Mouse (Mus musculus): ENCODE results near the gene Nf1. TPM values are rescaled to one million over a fixed set of nuclear protein-coding genes. Genes with fewer than 3 reads are reported as not detected.

Nf1 gene
- polyA plus RNA-seq, 1 experiment from 2014 or later = 9.6 TPM

- Histone ChIP-seq H3K9ac (ENCODE audit: low read depth, low read length) (no peak overlapping the region), H3K4me2 (no peak overlapping the region), H3K4me1 (ENCODE audit: control insufficient read depth, insufficient read depth, low read length) (no peaks in the 10 kb centered on the region), H3K27ac (ENCODE audit: low read depth, low read length) (no peak overlapping the region), H3K36me3 (ENCODE audit: control insufficient read depth, insufficient read depth, low read length) (no peaks in the 10 kb centered on the region), H3K4me3 (ENCODE audit: low read depth, low read length) (no peak overlapping the region), H3K27me3 (ENCODE audit: control insufficient read depth, insufficient read depth, low read length) (no peaks in the 10 kb centered on the region), H3K9me3 (replicated peaks; ENCODE audit: control insufficient read depth, low read length) (no peaks in the 10 kb centered on the region)
- WGBS (ENCODE audit: insufficient replicate concordance) = 83% methylated on average over 2 of the region's 2 CpGs
- ATAC-seq (replicated peaks; ENCODE audit: insufficient number of reproducible peaks, low FRiP score, low TSS enrichment) = no peak
These were observed 163.4 kb downstream of the Nf1 start for GRCm38 (mm10) chr11:79502917-79503316.

GRCm38 (mm10) chr11:79503845-79504244 lies 164.4 kb downstream of the Nf1 start, which contains the start of gene Omg:
Gene Omg, minus strand, starts transcription at chr11:79504084.
- H3K9ac ChIP-seq (ENCODE audit: low read depth, low read length) = no peak within 1 kb of the TSS
- H3K27ac ChIP-seq (ENCODE audit: low read depth, low read length) = no peak within 1 kb of the TSS
- no peak within 1 kb of the TSS for H3K4me3 ChIP-seq (ENCODE audit: low read depth, low read length)
- no peaks in the 10 kb centered on the region for H3K4me1 ChIP-seq (ENCODE audit: control insufficient read depth, insufficient read depth, low read length)
- H3K36me3 ChIP-seq (ENCODE audit: control insufficient read depth, insufficient read depth, low read length) = no peaks in the 10 kb centered on the region
- ATAC-seq (replicated peaks; ENCODE audit: insufficient number of reproducible peaks, low FRiP score, low TSS enrichment) = no peak
- no peaks in the 10 kb centered on the region for H3K9me3 ChIP-seq (replicated peaks; ENCODE audit: control insufficient read depth, low read length)
- no peaks in the 10 kb centered on the region for H3K27me3 ChIP-seq (ENCODE audit: control insufficient read depth, insufficient read depth, low read length)
- 60% methylated on average over 8 of the region's 8 CpGs for WGBS (ENCODE audit: insufficient replicate concordance)
- H3K4me2 ChIP-seq = no peak within 1 kb of the TSS

- Histone ChIP-seq H3K4me2 (no peak overlapping the region), H3K27me3 (ENCODE audit: control insufficient read depth, insufficient read depth, low read length) (no peaks in the 10 kb centered on the region), H3K36me3 (ENCODE audit: control insufficient read depth, insufficient read depth, low read length) (no peaks in the 10 kb centered on the region), H3K9me3 (replicated peaks; ENCODE audit: control insufficient read depth, low read length) (no peaks in the 10 kb centered on the region), H3K9ac (ENCODE audit: low read depth, low read length) (no peak overlapping the region), H3K27ac (ENCODE audit: low read depth, low read length) (no peak overlapping the region), H3K4me3 (ENCODE audit: low read depth, low read length) (no peak overlapping the region), H3K4me1 (ENCODE audit: control insufficient read depth, insufficient read depth, low read length) (no peaks in the 10 kb centered on the region)
- no peak for ATAC-seq (replicated peaks; ENCODE audit: insufficient number of reproducible peaks, low FRiP score, low TSS enrichment)
- WGBS (ENCODE audit: insufficient replicate concordance) = 89% methylated on average over 7 of the region's 7 CpGs
These were observed 165.0 kb downstream of the Nf1 start for GRCm38 (mm10) chr11:79504506-79504905.

GRCm38 (mm10) chr11:79511970-79512369 lies 172.5 kb downstream of the Nf1 start:
- Histone ChIP-seq H3K27ac (ENCODE audit: low read depth, low read length) (no peak overlapping the region), H3K4me1 (ENCODE audit: control insufficient read depth, insufficient read depth, low read length) (no peaks in the 10 kb centered on the region), H3K9me3 (replicated peaks; ENCODE audit: control insufficient read depth, low read length) (no peaks in the 10 kb centered on the region), H3K4me3 (ENCODE audit: low read depth, low read length) (no peak overlapping the region), H3K4me2 (no peak overlapping the region), H3K9ac (ENCODE audit: low read depth, low read length) (no peak overlapping the region), H3K27me3 (ENCODE audit: control insufficient read depth, insufficient read depth, low read length) (no peaks in the 10 kb centered on the region), H3K36me3 (ENCODE audit: control insufficient read depth, insufficient read depth, low read length) (no peaks in the 10 kb centered on the region)
- 88% methylated on average over 3 of the region's 3 CpGs for WGBS (ENCODE audit: insufficient replicate concordance)
- ATAC-seq (replicated peaks; ENCODE audit: insufficient number of reproducible peaks, low FRiP score, low TSS enrichment) = no peak

- no peaks in the 10 kb centered on the region for H3K36me3 ChIP-seq (ENCODE audit: control insufficient read depth, insufficient read depth, low read length)
- no peak overlapping the region for H3K9ac ChIP-seq (ENCODE audit: low read depth, low read length)
- no peaks in the 10 kb centered on the region for H3K9me3 ChIP-seq (replicated peaks; ENCODE audit: control insufficient read depth, low read length)
- no peak overlapping the region for H3K4me2 ChIP-seq
- no peaks in the 10 kb centered on the region for H3K4me1 ChIP-seq (ENCODE audit: control insufficient read depth, insufficient read depth, low read length)
- H3K27ac ChIP-seq (ENCODE audit: low read depth, low read length) = no peak overlapping the region
- no peak for ATAC-seq (replicated peaks; ENCODE audit: insufficient number of reproducible peaks, low FRiP score, low TSS enrichment)
- 62% methylated on average over 6 of the region's 6 CpGs for WGBS (ENCODE audit: insufficient replicate concordance)
- no peak overlapping the region for H3K4me3 ChIP-seq (ENCODE audit: low read depth, low read length)
- H3K27me3 ChIP-seq (ENCODE audit: control insufficient read depth, insufficient read depth, low read length) = no peaks in the 10 kb centered on the region
These were observed 175.8 kb downstream of the Nf1 start for GRCm38 (mm10) chr11:79515331-79515730.

GRCm38 (mm10) chr11:79515798-79516197 lies 176.3 kb downstream of the Nf1 start:
- WGBS (ENCODE audit: insufficient replicate concordance) = 93% methylated on average over 2 of the region's 2 CpGs

GRCm38 (mm10) chr11:79519299-79519698 lies 179.8 kb downstream of the Nf1 start:
- Histone ChIP-seq H3K4me1 (ENCODE audit: control insufficient read depth, insufficient read depth, low read length) (no peaks in the 10 kb centered on the region), H3K27ac (ENCODE audit: low read depth, low read length) (no peak overlapping the region), H3K36me3 (ENCODE audit: control insufficient read depth, insufficient read depth, low read length) (no peaks in the 10 kb centered on the region), H3K27me3 (ENCODE audit: control insufficient read depth, insufficient read depth, low read length) (no peaks in the 10 kb centered on the region), H3K4me2 (no peak overlapping the region), H3K9me3 (replicated peaks; ENCODE audit: control insufficient read depth, low read length) (no peaks in the 10 kb centered on the region), H3K9ac (ENCODE audit: low read depth, low read length) (no peak overlapping the region), H3K4me3 (ENCODE audit: low read depth, low read length) (no peak overlapping the region)
- ATAC-seq (replicated peaks; ENCODE audit: insufficient number of reproducible peaks, low FRiP score, low TSS enrichment) = no peak
- WGBS (ENCODE audit: insufficient replicate concordance) = 87% methylated on average over 6 of the region's 6 CpGs

More at GRCm38 (mm10) chr11:79515798-79516197, 176.3 kb downstream of the Nf1 start:
- no peak overlapping the region for H3K4me2 ChIP-seq
- H3K36me3 ChIP-seq (ENCODE audit: control insufficient read depth, insufficient read depth, low read length) = no peaks in the 10 kb centered on the region
- no peak overlapping the region for H3K27ac ChIP-seq (ENCODE audit: low read depth, low read length)
- no peaks in the 10 kb centered on the region for H3K9me3 ChIP-seq (replicated peaks; ENCODE audit: control insufficient read depth, low read length)
- H3K27me3 ChIP-seq (ENCODE audit: control insufficient read depth, insufficient read depth, low read length) = no peaks in the 10 kb centered on the region
- no peak for ATAC-seq (replicated peaks; ENCODE audit: insufficient number of reproducible peaks, low FRiP score, low TSS enrichment)
- H3K9ac ChIP-seq (ENCODE audit: low read depth, low read length) = no peak overlapping the region
- no peaks in the 10 kb centered on the region for H3K4me1 ChIP-seq (ENCODE audit: control insufficient read depth, insufficient read depth, low read length)
- no peak overlapping the region for H3K4me3 ChIP-seq (ENCODE audit: low read depth, low read length)

GRCm38 (mm10) chr11:79519878-79520291 lies 180.4 kb downstream of the Nf1 start:
- H3K27me3 ChIP-seq (ENCODE audit: control insufficient read depth, insufficient read depth, low read length) = no peaks in the 10 kb centered on the region
- ATAC-seq (replicated peaks; ENCODE audit: insufficient number of reproducible peaks, low FRiP score, low TSS enrichment) = no peak
- no peaks in the 10 kb centered on the region for H3K4me1 ChIP-seq (ENCODE audit: control insufficient read depth, insufficient read depth, low read length)
- WGBS (ENCODE audit: insufficient replicate concordance) = 77% methylated on average over 1 of the region's 1 CpGs
- no peak overlapping the region for H3K4me3 ChIP-seq (ENCODE audit: low read depth, low read length)
- no peak overlapping the region for H3K9ac ChIP-seq (ENCODE audit: low read depth, low read length)
- no peak overlapping the region for H3K4me2 ChIP-seq
- H3K9me3 ChIP-seq (replicated peaks; ENCODE audit: control insufficient read depth, low read length) = no peaks in the 10 kb centered on the region
- H3K27ac ChIP-seq (ENCODE audit: low read depth, low read length) = no peak overlapping the region
- no peaks in the 10 kb centered on the region for H3K36me3 ChIP-seq (ENCODE audit: control insufficient read depth, insufficient read depth, low read length)

GRCm38 (mm10) chr11:79520772-79521171 lies 181.3 kb downstream of the Nf1 start:
- Histone ChIP-seq H3K9me3 (replicated peaks; ENCODE audit: control insufficient read depth, low read length) (no peaks in the 10 kb centered on the region), H3K4me1 (ENCODE audit: control insufficient read depth, insufficient read depth, low read length) (no peaks in the 10 kb centered on the region), H3K4me3 (ENCODE audit: low read depth, low read length) (no peak overlapping the region), H3K27me3 (ENCODE audit: control insufficient read depth, insufficient read depth, low read length) (no peaks in the 10 kb centered on the region), H3K27ac (ENCODE audit: low read depth, low read length) (no peak overlapping the region), H3K36me3 (ENCODE audit: control insufficient read depth, insufficient read depth, low read length) (no peaks in the 10 kb centered on the region), H3K9ac (ENCODE audit: low read depth, low read length) (no peak overlapping the region), H3K4me2 (no peak overlapping the region)
- no peak for ATAC-seq (replicated peaks; ENCODE audit: insufficient number of reproducible peaks, low FRiP score, low TSS enrichment)

Measured in heart, embryonic 11.5 days (tissue).